Mouse (Mus musculus): ENCODE data around the gene BC048671. TPM values are rescaled to one million over a fixed set of nuclear protein-coding genes. Genes with fewer than 3 reads are reported as not detected.

BC048671 gene
- polyA plus RNA-seq, 1 experiment from 2014 or later, result 0.12 TPM

- Histone ChIP-seq H3K27ac (ENCODE audit: low read length) (peak overlapping the region; percentile 74), H3K9ac (ENCODE audit: low read depth, low read length) (peak overlapping the region; percentile 15; the same call in 1 of the 2 replicates), H3K9me3 (replicated peaks; ENCODE audit: control insufficient read depth, low read length) (no peaks in the 10 kb centered on the region), H3K4me3 (ENCODE audit: low read depth, low read length) (no peak overlapping the region), H3K36me3 (ENCODE audit: control insufficient read depth, insufficient read depth) (no peaks in the 10 kb centered on the region), H3K4me2 (ENCODE audit: low read depth, low read length) (no peak overlapping the region; the same call in 1 of the 2 replicates), H3K4me1 (ENCODE audit: control insufficient read depth, low read depth, low read length) (peaks cover 8% of the 10 kb centered on the region), H3K27me3 (ENCODE audit: control insufficient read depth, insufficient read depth, low read depth, low read length) (no peaks in the 10 kb centered on the region)
- 42% methylated on average over 5 of the region's 5 CpGs for WGBS (ENCODE audit: insufficient replicate concordance)
- peak; percentile 83 for ATAC-seq (ENCODE audit: low read depth)
Observed at GRCm38 (mm10) chr6:90320429-90320828, 19.4 kb downstream of the BC048671 start.

- no peak overlapping the region for H3K4me3 ChIP-seq (ENCODE audit: low read depth, low read length)
- ATAC-seq (ENCODE audit: low read depth), result no peak
- H3K4me1 ChIP-seq (ENCODE audit: control insufficient read depth, low read depth, low read length), result peaks cover 8% of the 10 kb centered on the region
- H3K27ac ChIP-seq (ENCODE audit: low read length), result peak overlapping the region; percentile 74
- no peak overlapping the region for H3K4me2 ChIP-seq (ENCODE audit: low read depth, low read length)
- H3K36me3 ChIP-seq (ENCODE audit: control insufficient read depth, insufficient read depth), result no peaks in the 10 kb centered on the region
- no peaks in the 10 kb centered on the region for H3K27me3 ChIP-seq (ENCODE audit: control insufficient read depth, insufficient read depth, low read depth, low read length)
- H3K9me3 ChIP-seq (replicated peaks; ENCODE audit: control insufficient read depth, low read length), result no peaks in the 10 kb centered on the region
- no peak overlapping the region; the same call in 1 of the 2 replicates for H3K9ac ChIP-seq (ENCODE audit: low read depth, low read length)
- WGBS (ENCODE audit: insufficient replicate concordance), result 24% methylated on average over 4 of the region's 4 CpGs
Observed at GRCm38 (mm10) chr6:90321811-90322210, 20.8 kb downstream of the BC048671 start.

DNA sequence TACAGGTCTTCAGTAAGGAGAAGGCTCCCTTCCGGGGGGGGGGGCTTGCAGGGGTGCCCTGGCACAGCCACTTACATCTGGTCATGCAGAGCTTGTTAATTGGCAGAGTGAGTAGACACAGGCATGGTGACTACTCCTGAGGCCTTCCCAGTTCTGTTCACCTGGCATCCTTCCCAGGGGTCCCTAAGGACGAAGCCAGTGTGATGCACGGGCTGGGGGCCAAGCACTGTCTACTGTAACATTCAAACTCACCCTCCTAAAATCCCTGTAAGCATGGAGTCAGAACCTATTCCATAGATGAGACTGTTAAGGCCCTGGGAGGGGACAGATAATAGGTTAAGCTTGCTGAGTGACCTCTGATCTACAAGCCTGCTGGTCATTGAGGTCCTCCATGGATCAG is 23.0 kb downstream of the BC048671 start:
- Histone ChIP-seq H3K36me3 (ENCODE audit: control insufficient read depth, insufficient read depth) (no peaks in the 10 kb centered on the region), H3K9ac (ENCODE audit: low read depth, low read length) (no peak overlapping the region), H3K9me3 (replicated peaks; ENCODE audit: control insufficient read depth, low read length) (no peaks in the 10 kb centered on the region), H3K27me3 (ENCODE audit: control insufficient read depth, insufficient read depth, low read depth, low read length) (no peaks in the 10 kb centered on the region), H3K27ac (ENCODE audit: low read length) (no peak overlapping the region), H3K4me3 (ENCODE audit: low read depth, low read length) (peak overlapping the region; percentile 55), H3K4me2 (ENCODE audit: low read depth, low read length) (peak overlapping the region; percentile 46), H3K4me1 (ENCODE audit: control insufficient read depth, low read depth, low read length) (peaks cover 8% of the 10 kb centered on the region)
- no peak for ATAC-seq (ENCODE audit: low read depth)
- WGBS (ENCODE audit: insufficient replicate concordance), result 57% methylated on average over 3 of the region's 3 CpGs

GRCm38 (mm10) chr6:90324463-90324862 is 23.4 kb downstream of the BC048671 start:
- no peaks in the 10 kb centered on the region for H3K27me3 ChIP-seq (ENCODE audit: control insufficient read depth, insufficient read depth, low read depth, low read length)
- H3K4me3 ChIP-seq (ENCODE audit: low read depth, low read length), result peak overlapping the region; percentile 55
- H3K36me3 ChIP-seq (ENCODE audit: control insufficient read depth, insufficient read depth), result no peaks in the 10 kb centered on the region
- peaks cover 8% of the 10 kb centered on the region for H3K4me1 ChIP-seq (ENCODE audit: control insufficient read depth, low read depth, low read length)
- H3K9ac ChIP-seq (ENCODE audit: low read depth, low read length), result peak overlapping the region; percentile 50; the same call in 1 of the 2 replicates
- no peaks in the 10 kb centered on the region for H3K9me3 ChIP-seq (replicated peaks; ENCODE audit: control insufficient read depth, low read length)
- H3K27ac ChIP-seq (ENCODE audit: low read length), result peak overlapping the region; percentile 46; the same call in 1 of the 2 replicates
- 45% methylated on average over 3 of the region's 3 CpGs for WGBS (ENCODE audit: insufficient replicate concordance)
- ATAC-seq (ENCODE audit: low read depth), result peak; percentile 56
- peak overlapping the region; percentile 46 for H3K4me2 ChIP-seq (ENCODE audit: low read depth, low read length)

DNA sequence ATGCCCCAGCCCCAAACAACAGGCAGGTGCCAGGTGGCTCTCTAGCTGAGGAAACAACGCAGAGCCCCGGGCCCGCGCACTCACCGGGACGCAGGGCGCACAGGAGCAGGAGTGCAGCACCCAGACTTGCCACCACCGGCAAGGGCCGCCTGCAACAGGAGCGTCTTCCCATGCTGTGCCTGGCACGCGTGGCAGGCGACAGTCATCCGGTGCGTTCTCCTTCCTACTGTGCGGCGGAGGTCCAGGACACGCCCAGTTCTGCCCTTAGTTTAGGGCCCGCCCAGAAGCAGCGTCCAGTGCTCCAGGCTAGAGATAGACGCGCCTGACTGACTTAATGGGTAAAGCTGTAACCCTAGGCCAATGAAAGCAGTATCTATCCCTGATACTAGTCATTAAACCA is 24.0 kb downstream of the BC048671 start, which contains the start of gene Chst13:
Chst13 (minus strand) TSS at position 195 of the 400 bp plus-strand sequence.
- Histone ChIP-seq H3K4me1 (ENCODE audit: control insufficient read depth, low read depth, low read length) (peaks cover 5% of the 10 kb centered on the region), H3K9me3 (replicated peaks; ENCODE audit: control insufficient read depth, low read length) (no peaks in the 10 kb centered on the region), H3K27me3 (ENCODE audit: control insufficient read depth, insufficient read depth, low read depth, low read length) (no peaks in the 10 kb centered on the region), H3K4me3 (ENCODE audit: low read depth, low read length) (peak within 1 kb of the TSS; percentile 55), H3K4me2 (ENCODE audit: low read depth, low read length) (peak within 1 kb of the TSS; percentile 46), H3K36me3 (ENCODE audit: control insufficient read depth, insufficient read depth) (no peaks in the 10 kb centered on the region), H3K9ac (ENCODE audit: low read depth, low read length) (peak within 1 kb of the TSS; percentile 50), H3K27ac (ENCODE audit: low read length) (peak within 1 kb of the TSS; percentile 46; the same call in 1 of the 2 replicates)
- peak; percentile 66 for ATAC-seq (ENCODE audit: low read depth)
- 6% methylated on average over 22 of the region's 22 CpGs for WGBS (ENCODE audit: insufficient replicate concordance)

DNA sequence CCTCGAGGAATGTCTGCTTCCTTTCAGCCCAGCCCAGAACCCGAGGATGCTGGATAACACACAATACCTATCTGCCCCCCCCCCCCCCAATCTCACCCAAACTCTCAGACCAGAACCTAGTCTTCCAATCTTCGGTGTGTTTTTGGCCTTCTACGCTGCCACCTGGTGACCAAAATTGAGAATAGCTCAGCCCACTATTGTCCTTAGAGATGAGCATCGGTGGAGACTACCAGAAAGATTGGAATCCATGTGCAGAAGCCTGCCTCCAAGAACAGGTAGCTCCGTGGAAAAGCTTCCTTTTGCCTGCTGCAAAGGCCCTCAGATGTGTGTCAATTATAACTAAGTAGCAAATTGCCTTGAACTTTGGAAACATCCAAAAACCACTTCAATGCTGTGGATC is 26.7 kb downstream of the BC048671 start:
- ATAC-seq (ENCODE audit: low read depth), result no peak
- Histone ChIP-seq H3K27me3 (ENCODE audit: control insufficient read depth, insufficient read depth, low read depth, low read length) (no peaks in the 10 kb centered on the region), H3K9ac (ENCODE audit: low read depth, low read length) (no peak overlapping the region), H3K4me3 (ENCODE audit: low read depth, low read length) (no peak overlapping the region), H3K9me3 (replicated peaks; ENCODE audit: control insufficient read depth, low read length) (no peaks in the 10 kb centered on the region), H3K36me3 (ENCODE audit: control insufficient read depth, insufficient read depth) (no peaks in the 10 kb centered on the region), H3K4me2 (ENCODE audit: low read depth, low read length) (no peak overlapping the region), H3K4me1 (ENCODE audit: control insufficient read depth, low read depth, low read length) (no peaks in the 10 kb centered on the region; the same call in 1 of the 2 replicates), H3K27ac (ENCODE audit: low read length) (no peak overlapping the region)
- 11% methylated on average over 6 of the region's 6 CpGs for WGBS (ENCODE audit: insufficient replicate concordance)

- Histone ChIP-seq H3K27me3 (ENCODE audit: control insufficient read depth, insufficient read depth, low read depth, low read length) (no peaks in the 10 kb centered on the region), H3K9ac (ENCODE audit: low read depth, low read length) (no peak overlapping the region), H3K4me2 (ENCODE audit: low read depth, low read length) (no peak overlapping the region), H3K36me3 (ENCODE audit: control insufficient read depth, insufficient read depth) (no peaks in the 10 kb centered on the region), H3K4me3 (ENCODE audit: low read depth, low read length) (no peak overlapping the region), H3K9me3 (replicated peaks; ENCODE audit: control insufficient read depth, low read length) (no peaks in the 10 kb centered on the region), H3K4me1 (ENCODE audit: control insufficient read depth, low read depth, low read length) (no peaks in the 10 kb centered on the region; the same call in 1 of the 2 replicates), H3K27ac (ENCODE audit: low read length) (no peak overlapping the region)
- WGBS (ENCODE audit: insufficient replicate concordance), result 22% methylated on average over 1 of the region's 1 CpGs
- ATAC-seq (ENCODE audit: low read depth), result no peak
Observed at GRCm38 (mm10) chr6:90329953-90330352, 28.9 kb downstream of the BC048671 start.

GRCm38 (mm10) chr6:90332561-90333425 is 31.8 kb downstream of the BC048671 start, which contains the start of gene Uroc1:
Gene Uroc1 (plus strand): TSS chr6:90333284.
- Histone ChIP-seq H3K9me3 (replicated peaks; ENCODE audit: control insufficient read depth, low read length) (no peaks in the 10 kb centered on the region), H3K4me3 (ENCODE audit: low read depth, low read length) (peak within 1 kb of the TSS; percentile 51), H3K27ac (ENCODE audit: low read length) (peak within 1 kb of the TSS; percentile 82), H3K27me3 (ENCODE audit: control insufficient read depth, insufficient read depth, low read depth, low read length) (no peaks in the 10 kb centered on the region), H3K4me1 (ENCODE audit: control insufficient read depth, low read depth, low read length) (no peaks in the 10 kb centered on the region; the same call in 1 of the 2 replicates), H3K9ac (ENCODE audit: low read depth, low read length) (peak within 1 kb of the TSS; percentile 31), H3K4me2 (ENCODE audit: low read depth, low read length) (peak within 1 kb of the TSS; percentile 42), H3K36me3 (ENCODE audit: control insufficient read depth, insufficient read depth) (no peaks in the 10 kb centered on the region)
- WGBS (ENCODE audit: insufficient replicate concordance), result 55% methylated on average over 7 of the region's 7 CpGs
- ATAC-seq (ENCODE audit: low read depth), result peak; percentile 92

DNA sequence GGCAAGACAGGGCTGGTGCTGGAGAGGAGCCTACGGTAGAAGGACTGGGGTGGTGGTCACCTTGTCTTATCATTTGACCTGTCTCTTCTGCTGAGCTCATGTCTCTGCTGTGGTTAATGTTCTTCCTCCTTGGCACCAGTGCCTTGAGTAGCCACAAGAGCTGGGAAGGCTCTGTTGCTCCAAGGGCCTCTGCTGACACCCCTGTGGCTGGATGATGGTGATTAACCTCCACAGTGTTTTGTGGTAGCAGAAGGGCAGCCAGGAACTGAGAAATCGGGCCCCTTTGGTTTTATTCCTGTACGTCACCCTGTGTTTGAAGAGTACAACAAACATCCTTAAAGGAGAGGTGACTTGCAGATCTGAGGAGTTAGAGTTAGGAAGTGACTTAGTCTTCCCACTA is 33.2 kb downstream of the BC048671 start:
- H3K9me3 ChIP-seq (replicated peaks; ENCODE audit: control insufficient read depth, low read length), result no peaks in the 10 kb centered on the region
- no peaks in the 10 kb centered on the region; the same call in 1 of the 2 replicates for H3K4me1 ChIP-seq (ENCODE audit: control insufficient read depth, low read depth, low read length)
- H3K4me2 ChIP-seq (ENCODE audit: low read depth, low read length), result peak overlapping the region; percentile 42
- H3K36me3 ChIP-seq (ENCODE audit: control insufficient read depth, insufficient read depth), result no peaks in the 10 kb centered on the region
- no peak for ATAC-seq (ENCODE audit: low read depth)
- H3K4me3 ChIP-seq (ENCODE audit: low read depth, low read length), result peak overlapping the region; percentile 51
- H3K27ac ChIP-seq (ENCODE audit: low read length), result no peak overlapping the region
- no peaks in the 10 kb centered on the region for H3K27me3 ChIP-seq (ENCODE audit: control insufficient read depth, insufficient read depth, low read depth, low read length)
- peak overlapping the region; percentile 8; the same call in 1 of the 2 replicates for H3K9ac ChIP-seq (ENCODE audit: low read depth, low read length)
- WGBS (ENCODE audit: insufficient replicate concordance), result 37% methylated on average over 3 of the region's 3 CpGs
